Mouse (Mus musculus): ENCODE measurements at regions not wholly inside any gene's neighbourhood (a gene's known extent, or its start where the extent isn't known, plus 50 kb on each side); places are given as distances from the start of the nearest gene placed in this dataset.
A peak's percentile ranks its signal among the peaks of the same experiment; 100 is the strongest.

GRCm38 (mm10) chr9:69814432-69814831, 53.7 kb upstream of the Foxb1 start:
- H3K27me3 ChIP-seq (replicated peaks; ENCODE audit: control insufficient read depth, insufficient read depth, low read length) = no peaks in the 10 kb centered on the region; the same call in 1 of the 2 replicates
- WGBS = 42% methylated on average over 3 of the region's 3 CpGs
- TF ChIP-seq POLR2A (IDR thresholded peaks at IDR 0.05; ENCODE audit: low read depth, low read length) (no peak), CTCF (conservative IDR thresholded peaks at IDR 0.05; ENCODE audit: insufficient read depth, insufficient read length, low read depth, low read length) (no peak)
- H3K4me3 ChIP-seq (ENCODE audit: insufficient read depth, low read depth, low read length) = no peak overlapping the region
- H3K4me1 ChIP-seq (ENCODE audit: control insufficient read depth, insufficient read depth, low read length) = no peaks in the 10 kb centered on the region
- no peak overlapping the region for H3K27ac ChIP-seq (ENCODE audit: insufficient read depth, low read depth, low read length)
- DNase-seq = no peak
- no peaks in the 10 kb centered on the region for H3K36me3 ChIP-seq (ENCODE audit: control insufficient read depth, insufficient read depth, low read length)

GRCm38 (mm10) chr9:69823179-69823966, 62.6 kb upstream of the Foxb1 start:
- no peak overlapping the region for H3K4me3 ChIP-seq (ENCODE audit: insufficient read depth, low read depth, low read length)
- H3K27ac ChIP-seq (ENCODE audit: insufficient read depth, low read depth, low read length) = no peak overlapping the region
- TF ChIP-seq CTCF (conservative IDR thresholded peaks at IDR 0.05; ENCODE audit: insufficient read depth, insufficient read length, low read depth, low read length) = no peak
- TF ChIP-seq POLR2A (IDR thresholded peaks at IDR 0.05; ENCODE audit: low read depth, low read length) = no peak
- H3K27me3 ChIP-seq (replicated peaks; ENCODE audit: control insufficient read depth, insufficient read depth, low read length) = no peaks in the 10 kb centered on the region
- no peaks in the 10 kb centered on the region for H3K4me1 ChIP-seq (ENCODE audit: control insufficient read depth, insufficient read depth, low read length)
- WGBS = 78% methylated on average over 9 of the region's 9 CpGs
- H3K36me3 ChIP-seq (ENCODE audit: control insufficient read depth, insufficient read depth, low read length) = no peaks in the 10 kb centered on the region
- DNase-seq = no peak

GRCm38 (mm10) chr9:69828428-69828827, 67.7 kb upstream of the Foxb1 start:
- TF ChIP-seq POLR2A (IDR thresholded peaks at IDR 0.05; ENCODE audit: low read depth, low read length) (no peak), CTCF (conservative IDR thresholded peaks at IDR 0.05; ENCODE audit: insufficient read depth, insufficient read length, low read depth, low read length) (no peak)
- peak; percentile 4 for DNase-seq
- Histone ChIP-seq H3K27me3 (replicated peaks; ENCODE audit: control insufficient read depth, insufficient read depth, low read length) (no peaks in the 10 kb centered on the region), H3K4me3 (ENCODE audit: insufficient read depth, low read depth, low read length) (no peak overlapping the region), H3K4me1 (ENCODE audit: control insufficient read depth, insufficient read depth, low read length) (no peaks in the 10 kb centered on the region), H3K36me3 (ENCODE audit: control insufficient read depth, insufficient read depth, low read length) (no peaks in the 10 kb centered on the region), H3K27ac (ENCODE audit: insufficient read depth, low read depth, low read length) (no peak overlapping the region)
- WGBS = 44% methylated on average over 6 of the region's 6 CpGs

- no peak overlapping the region for H3K27ac ChIP-seq (ENCODE audit: insufficient read depth, low read depth, low read length)
- DNase-seq = no peak
- WGBS = 46% methylated on average over 4 of the region's 4 CpGs
- H3K4me3 ChIP-seq (ENCODE audit: insufficient read depth, low read depth, low read length) = no peak overlapping the region
- TF ChIP-seq CTCF (conservative IDR thresholded peaks at IDR 0.05; ENCODE audit: insufficient read depth, insufficient read length, low read depth, low read length) = no peak
- no peak for TF ChIP-seq POLR2A (IDR thresholded peaks at IDR 0.05; ENCODE audit: low read depth, low read length)
- H3K4me1 ChIP-seq (ENCODE audit: control insufficient read depth, insufficient read depth, low read length) = no peaks in the 10 kb centered on the region
- H3K27me3 ChIP-seq (replicated peaks; ENCODE audit: control insufficient read depth, insufficient read depth, low read length) = no peaks in the 10 kb centered on the region
- H3K36me3 ChIP-seq (ENCODE audit: control insufficient read depth, insufficient read depth, low read length) = no peaks in the 10 kb centered on the region
These were observed 74.7 kb upstream of the Foxb1 start for GRCm38 (mm10) chr9:69835396-69835795.

- no peak for DNase-seq
- 71% methylated on average over 2 of the region's 2 CpGs for WGBS
- no peak overlapping the region for H3K27ac ChIP-seq (ENCODE audit: insufficient read depth, low read depth, low read length)
These were observed 78.5 kb upstream of the Foxb1 start for GRCm38 (mm10) chr9:69839198-69839597.

DNA sequence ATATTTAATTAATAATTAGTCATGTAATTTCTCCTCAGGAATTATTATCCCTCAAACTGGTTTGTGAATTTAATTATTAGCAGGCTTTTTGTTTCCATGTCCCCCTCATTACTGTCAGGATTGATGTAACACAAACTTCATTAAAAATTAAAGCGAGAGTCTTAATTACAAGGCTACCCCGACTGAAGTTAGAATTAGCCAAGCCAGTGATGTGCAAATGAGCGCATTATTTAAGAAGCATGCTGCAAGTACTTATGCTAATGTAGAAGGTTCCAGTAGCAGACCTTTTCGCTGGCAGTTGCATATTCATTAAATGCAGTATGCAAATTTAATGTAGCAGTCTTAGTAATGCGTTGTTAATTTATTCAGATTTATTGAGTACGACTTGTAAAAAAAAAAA, 84.0 kb upstream of the Foxb1 start:
- no peak for TF ChIP-seq CTCF (conservative IDR thresholded peaks at IDR 0.05; ENCODE audit: insufficient read depth, insufficient read length, low read depth, low read length)
- no peak for TF ChIP-seq POLR2A (IDR thresholded peaks at IDR 0.05; ENCODE audit: low read depth, low read length)
- no peaks in the 10 kb centered on the region for H3K27me3 ChIP-seq (replicated peaks; ENCODE audit: control insufficient read depth, insufficient read depth, low read length)
- WGBS = 60% methylated on average over 6 of the region's 6 CpGs
- no peaks in the 10 kb centered on the region for H3K36me3 ChIP-seq (ENCODE audit: control insufficient read depth, insufficient read depth, low read length)
- no peak overlapping the region for H3K4me3 ChIP-seq (ENCODE audit: insufficient read depth, low read depth, low read length)
- no peak for DNase-seq
- H3K27ac ChIP-seq (ENCODE audit: insufficient read depth, low read depth, low read length) = no peak overlapping the region
- no peaks in the 10 kb centered on the region for H3K4me1 ChIP-seq (ENCODE audit: control insufficient read depth, insufficient read depth, low read length)

More at GRCm38 (mm10) chr9:69839198-69839597, 78.5 kb upstream of the Foxb1 start:
- TF ChIP-seq POLR2A (IDR thresholded peaks at IDR 0.05; ENCODE audit: low read depth, low read length) (no peak), CTCF (conservative IDR thresholded peaks at IDR 0.05; ENCODE audit: insufficient read depth, insufficient read length, low read depth, low read length) (no peak)
- H3K4me3 ChIP-seq (ENCODE audit: insufficient read depth, low read depth, low read length) = no peak overlapping the region
- H3K27me3 ChIP-seq (replicated peaks; ENCODE audit: control insufficient read depth, insufficient read depth, low read length) = no peaks in the 10 kb centered on the region
- H3K36me3 ChIP-seq (ENCODE audit: control insufficient read depth, insufficient read depth, low read length) = no peaks in the 10 kb centered on the region
- H3K4me1 ChIP-seq (ENCODE audit: control insufficient read depth, insufficient read depth, low read length) = no peaks in the 10 kb centered on the region

- 47% methylated on average over 9 of the region's 9 CpGs for WGBS
- no peak for TF ChIP-seq POLR2A (IDR thresholded peaks at IDR 0.05; ENCODE audit: low read depth, low read length)
- no peaks in the 10 kb centered on the region for H3K27me3 ChIP-seq (replicated peaks; ENCODE audit: control insufficient read depth, insufficient read depth, low read length)
- no peak overlapping the region for H3K4me3 ChIP-seq (ENCODE audit: insufficient read depth, low read depth, low read length)
- no peak for DNase-seq
- no peaks in the 10 kb centered on the region for H3K36me3 ChIP-seq (ENCODE audit: control insufficient read depth, insufficient read depth, low read length)
- H3K4me1 ChIP-seq (ENCODE audit: control insufficient read depth, insufficient read depth, low read length) = no peaks in the 10 kb centered on the region
- H3K27ac ChIP-seq (ENCODE audit: insufficient read depth, low read depth, low read length) = no peak overlapping the region
These were observed 84.5 kb upstream of the Foxb1 start for GRCm38 (mm10) chr9:69845210-69845609.
